Mouse (Mus musculus) G1E (cell line): ENCODE measurements around the gene Agmat.

ENCODE experiments used
- CTCF ChIP-seq: IDR thresholded peaks from 2 replicates; pipeline ENCODE4 v1.5.1; 2012; ENCODE audit warnings: low read depth, low read length, inconsistent platforms, mixed read lengths
- GATA1 ChIP-seq: IDR thresholded peaks from 2 replicates; pipeline ENCODE4 v1.6.1; 2012; ENCODE audit warnings: borderline replicate concordance, low read length, inconsistent platforms, mixed read lengths
- TAL1 ChIP-seq: conservative IDR thresholded peaks from 2 replicates; pipeline ENCODE4 v1.6.1; 2012; ENCODE audit warnings: low read depth, low read length, inconsistent platforms, mixed read lengths

DNA sequence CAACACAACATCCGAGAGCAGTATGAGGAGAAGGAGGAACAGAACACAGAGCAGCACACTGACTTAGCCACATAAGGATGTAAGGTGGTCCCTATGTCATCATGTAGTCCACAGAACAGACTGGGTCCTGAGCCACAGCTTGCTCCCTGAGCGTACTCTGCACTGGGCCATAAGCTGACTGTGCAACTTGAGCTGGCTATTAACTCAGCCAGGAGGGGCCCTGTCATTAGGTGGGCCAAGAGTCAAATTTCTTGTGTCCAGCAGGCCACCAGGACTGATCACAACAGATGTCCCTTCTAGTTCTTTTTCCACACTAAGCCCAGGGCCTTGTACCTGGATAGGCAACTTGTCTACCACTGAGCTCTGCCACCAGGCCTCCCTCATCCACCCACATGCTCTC is 31.4 kb upstream of the Agmat start:
- TF ChIP-seq CTCF, result no peak
- TF ChIP-seq TAL1, result no peak
- no peak for TF ChIP-seq GATA1
